Mouse (Mus musculus) forebrain, embryonic 15.5 days (tissue): ENCODE measurements at regions not wholly inside any gene's neighbourhood (a gene's known extent, or its start where the extent isn't known, plus 50 kb on each side); places are given as distances from the start of the nearest gene placed in this dataset.

ENCODE experiments used
- ATAC-seq: fragments of 200-750 bp; cut with Nextera tagmentation; replicated peaks from 2 replicates; pipeline ENCODE4 v1.8.0; 2017; ENCODE audit warnings: mild to moderate bottlenecking, moderate TSS enrichment, moderate library complexity
- H3K27ac ChIP-seq: fragments of 300-500 bp; sonication (generic); replicated peaks from 2 replicates; pipeline ENCODE4 v1.5.1; 2015; ENCODE audit warnings: mild to moderate bottlenecking, inconsistent platforms
- H3K27me3 ChIP-seq: fragments of 300-500 bp; sonication (generic); 2 replicates; pipeline ENCODE4 v1.6.1; 2015; ENCODE audit warnings: inconsistent platforms
- H3K36me3 ChIP-seq: fragments of 300-500 bp; sonication (generic); 2 replicates; pipeline ENCODE4 v1.6.1; 2015; ENCODE audit warnings: mild to moderate bottlenecking, inconsistent platforms
- H3K4me1 ChIP-seq: fragments of 300-500 bp; sonication (generic); 2 replicates; pipeline ENCODE4 v1.6.1; 2015; ENCODE audit warnings: inconsistent platforms
- H3K4me2 ChIP-seq: fragments of 300-500 bp; sonication (generic); replicated peaks from 2 replicates; pipeline ENCODE4 v1.6.1; 2015; ENCODE audit warnings: mild to moderate bottlenecking, inconsistent platforms
- H3K4me3 ChIP-seq: fragments of 300-500 bp; sonication (generic); 2 replicates; pipeline ENCODE4 v1.5.1; 2015; ENCODE audit warnings: mild to moderate bottlenecking, inconsistent platforms
- H3K9ac ChIP-seq: fragments of 300-500 bp; sonication (generic); replicated peaks from 2 replicates; pipeline ENCODE4 v1.6.1; 2015; ENCODE audit warnings: mild to moderate bottlenecking, inconsistent platforms
- H3K9me3 ChIP-seq: fragments of 300-500 bp; sonication (generic); 2 replicates; pipeline ENCODE4 v1.6.1; 2016; ENCODE audit warnings: inconsistent platforms

DNA sequence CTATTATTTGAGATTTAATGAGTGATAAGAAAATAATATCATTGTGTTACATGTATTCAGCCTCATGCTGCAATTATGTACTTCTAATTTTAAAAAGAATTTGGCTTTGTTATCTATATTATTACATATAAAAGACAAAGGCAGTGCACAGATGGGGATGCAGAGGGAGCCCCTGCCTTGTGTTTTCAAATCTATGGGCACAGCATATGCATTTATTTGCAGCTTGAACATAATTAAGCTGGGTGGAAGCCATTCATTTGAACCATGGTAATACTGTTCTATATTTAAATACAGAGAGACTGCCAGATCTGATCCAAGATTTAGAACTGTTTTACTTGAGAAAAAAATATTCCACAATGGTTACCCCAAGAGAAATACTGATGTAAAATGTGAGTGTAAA lies 56.5 kb upstream of the Neil3 start:
- peak; percentile 77 for ATAC-seq
- H3K4me2 ChIP-seq: no peak overlapping the region

More for the DNA sequence above, 56.5 kb upstream of the Neil3 start:
- Histone ChIP-seq H3K27ac (no peak overlapping the region), H3K4me1 (no peaks in the 10 kb centered on the region), H3K9me3 (no peaks in the 10 kb centered on the region), H3K36me3 (no peaks in the 10 kb centered on the region), H3K4me3 (no peak overlapping the region), H3K27me3 (no peaks in the 10 kb centered on the region), H3K9ac (no peak overlapping the region)
